Mouse (Mus musculus): Measurements from ENCODE around the gene Dzip3.

Gene Dzip3

GRCm38 (mm10) chr16:48993559-48994342, at the start of gene Dzip3, which contains the start of gene Cip2a:
Gene Dzip3, minus strand, starts transcription at chr16:48994165.
Gene Cip2a, plus strand, starts transcription at chr16:48994185.
- DNase-seq = peak; percentile 89

GRCm38 (mm10) chr16:49040554-49041221, 46.7 kb upstream of the Dzip3 start:
- DNase-seq = no peak

- no peak for DNase-seq
Measured at GRCm38 (mm10) chr16:49037771-49038170, 43.8 kb upstream of the Dzip3 start.

GRCm38 (mm10) chr16:49035852-49036251, 41.9 kb upstream of the Dzip3 start:
- no peak for DNase-seq

- no peak for DNase-seq
Measured at GRCm38 (mm10) chr16:49016620-49017332, 22.8 kb upstream of the Dzip3 start.

GRCm38 (mm10) chr16:49004151-49004550, 10.2 kb upstream of the Dzip3 start:
- no peak for DNase-seq

- no peak for DNase-seq
Measured at GRCm38 (mm10) chr16:48994343-48994693, 353 bp upstream of the Dzip3 start.

- no peak for DNase-seq
Measured at GRCm38 (mm10) chr16:48993231-48993558, 770 bp downstream of the Dzip3 start.

GRCm38 (mm10) chr16:48992437-48993230, 1.3 kb downstream of the Dzip3 start:
- no peak for DNase-seq

- DNase-seq = no peak
Measured at GRCm38 (mm10) chr16:48989700-48990099, 4.3 kb downstream of the Dzip3 start.

GRCm38 (mm10) chr16:48985034-48985627, 8.8 kb downstream of the Dzip3 start:
- no peak for DNase-seq

- no peak for DNase-seq
Measured at GRCm38 (mm10) chr16:48979965-48980364, 14.0 kb downstream of the Dzip3 start.

- no peak for DNase-seq
Measured at GRCm38 (mm10) chr16:48973548-48973947, 20.4 kb downstream of the Dzip3 start.

- DNase-seq = no peak
Measured at GRCm38 (mm10) chr16:48972996-48973395, 21.0 kb downstream of the Dzip3 start.

- no peak for DNase-seq
Measured at GRCm38 (mm10) chr16:48941805-48942204, 52.2 kb downstream of the Dzip3 start.

- DNase-seq = no peak
Measured at GRCm38 (mm10) chr16:48923724-48924123, 70.2 kb downstream of the Dzip3 start.

- no peak for DNase-seq
Measured at GRCm38 (mm10) chr16:48913206-48913605, 80.8 kb downstream of the Dzip3 start.

- no peak for DNase-seq
Measured at GRCm38 (mm10) chr16:48911184-48911583, 82.8 kb downstream of the Dzip3 start.

GRCm38 (mm10) chr16:48899868-48900267, 94.1 kb downstream of the Dzip3 start:
- no peak for DNase-seq

- no peak for DNase-seq
Measured at GRCm38 (mm10) chr16:48890733-48891132, 103.2 kb downstream of the Dzip3 start.

Measured in cerebellum, adult 11-12 months (tissue).